Mouse (Mus musculus): Measurements from ENCODE around the gene Zfp830.

DNA sequence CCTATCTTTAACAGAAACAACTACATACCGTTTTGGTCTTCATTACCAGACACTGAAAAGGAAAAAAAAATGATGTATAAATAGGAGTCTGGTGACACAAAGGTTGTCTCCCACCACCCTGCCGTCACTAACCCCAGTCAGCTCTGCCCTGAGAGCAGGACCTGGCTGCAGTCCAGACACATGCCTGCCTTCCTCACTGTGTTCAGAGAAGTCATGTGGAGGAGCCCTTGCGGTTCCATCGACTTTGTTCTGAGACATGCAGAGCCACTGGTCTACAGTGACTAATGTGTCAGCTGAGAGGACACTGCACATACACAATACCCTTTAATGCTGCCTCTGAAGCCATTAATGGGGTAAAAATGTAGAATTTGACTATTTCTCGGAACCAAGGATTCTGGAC is 44.3 kb downstream of the Zfp830 start:
- TF ChIP-seq CTCF (IDR thresholded peaks at IDR 0.05), result no peak
- no peak for TF ChIP-seq EP300 (IDR thresholded peaks at IDR 0.05)

Data from lung, postnatal 0 days (tissue).